Mouse (Mus musculus): ENCODE results near the gene Klhl3. TPM values are rescaled to one million over a fixed set of nuclear protein-coding genes. Genes with fewer than 3 reads are reported as not detected.
A peak's percentile ranks its signal among the peaks of the same experiment; 100 is the strongest.

Gene Klhl3
- polyA plus RNA-seq, 1 experiment: 16.1 TPM

- H3K27ac ChIP-seq (ENCODE audit: insufficient read depth, low read length): peak overlapping the region; percentile 87
- H3K4me3 ChIP-seq (replicated peaks; ENCODE audit: insufficient read depth, low read depth, low read length): no peak overlapping the region
- H3K4me1 ChIP-seq (ENCODE audit: control insufficient read depth, insufficient read depth, low read length): peaks cover 24% of the 10 kb centered on the region
- no peak for TF ChIP-seq CTCF (IDR thresholded peaks at IDR 0.05; ENCODE audit: borderline replicate concordance, insufficient read depth, low read depth, low read length)
- TF ChIP-seq POLR2A (IDR thresholded peaks at IDR 0.05; ENCODE audit: borderline replicate concordance, insufficient read depth, low read length): no peak
- WGBS: 15% methylated on average over 2 of the region's 2 CpGs
- DNase-seq: peak; percentile 70 to 85
- H3K27me3 ChIP-seq (ENCODE audit: control insufficient read depth, insufficient read depth, low read length): no peaks in the 10 kb centered on the region
These were observed 101.9 kb downstream of the Klhl3 start for GRCm38 (mm10) chr13:58011526-58011925.

DNA sequence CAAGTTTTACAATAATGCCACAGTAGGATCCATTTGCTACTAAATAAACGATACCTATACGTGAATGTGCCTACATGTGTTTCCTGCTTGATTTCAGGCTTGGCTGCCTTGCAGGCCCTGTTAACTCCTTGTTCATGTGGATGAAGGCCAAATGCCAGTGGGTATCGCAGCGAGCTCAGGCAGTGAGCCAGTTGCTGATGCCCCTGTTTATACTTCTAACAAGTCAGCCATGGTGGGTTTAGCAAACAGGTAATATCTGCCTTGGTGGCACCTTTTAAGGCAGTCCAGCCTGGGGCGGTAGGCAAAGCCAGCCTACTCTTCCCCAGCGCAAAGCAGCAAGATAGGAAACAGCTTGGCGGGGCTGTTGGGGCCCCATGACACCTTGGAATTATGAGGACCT lies 103.0 kb downstream of the Klhl3 start:
- no peak overlapping the region for H3K4me3 ChIP-seq (replicated peaks; ENCODE audit: insufficient read depth, low read depth, low read length)
- H3K4me1 ChIP-seq (ENCODE audit: control insufficient read depth, insufficient read depth, low read length): peaks cover 24% of the 10 kb centered on the region
- peak; percentile 59 to 60 for DNase-seq
- H3K27ac ChIP-seq (ENCODE audit: insufficient read depth, low read length): peak overlapping the region; percentile 43; the same call in 1 of the 2 replicates
- WGBS: 45% methylated on average over 7 of the region's 7 CpGs
- TF ChIP-seq POLR2A (IDR thresholded peaks at IDR 0.05; ENCODE audit: borderline replicate concordance, insufficient read depth, low read length) (no peak), CTCF (IDR thresholded peaks at IDR 0.05; ENCODE audit: borderline replicate concordance, insufficient read depth, low read depth, low read length) (no peak)
- H3K27me3 ChIP-seq (ENCODE audit: control insufficient read depth, insufficient read depth, low read length): no peaks in the 10 kb centered on the region

DNA sequence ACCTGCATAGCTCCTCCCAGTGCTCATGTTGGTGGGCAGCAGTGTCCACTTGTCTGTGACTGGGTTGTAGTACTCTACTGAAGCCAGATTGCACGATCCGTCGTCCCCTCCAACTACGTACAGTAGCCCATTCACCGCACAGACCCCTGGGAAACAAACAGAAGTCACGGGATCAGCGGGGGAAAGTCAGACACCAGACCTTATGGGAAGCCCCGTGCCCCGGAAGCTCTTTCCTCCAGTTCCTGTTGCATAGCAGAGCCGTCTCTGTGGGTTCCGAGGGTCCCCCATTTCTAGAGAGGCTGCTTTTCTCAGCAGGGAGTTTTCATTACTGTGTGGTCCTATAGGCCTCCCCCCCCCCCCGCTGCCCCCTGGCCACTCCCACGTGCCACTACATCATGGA lies 104.1 kb downstream of the Klhl3 start:
- no peak overlapping the region for H3K4me3 ChIP-seq (replicated peaks; ENCODE audit: insufficient read depth, low read depth, low read length)
- no peak overlapping the region for H3K27ac ChIP-seq (ENCODE audit: insufficient read depth, low read length)
- no peaks in the 10 kb centered on the region for H3K27me3 ChIP-seq (ENCODE audit: control insufficient read depth, insufficient read depth, low read length)
- 76% methylated on average over 13 of the region's 13 CpGs for WGBS
- H3K4me1 ChIP-seq (ENCODE audit: control insufficient read depth, insufficient read depth, low read length): peaks cover 24% of the 10 kb centered on the region; the same call in 1 of the 2 replicates
- TF ChIP-seq POLR2A (IDR thresholded peaks at IDR 0.05; ENCODE audit: borderline replicate concordance, insufficient read depth, low read length): no peak
- DNase-seq: no peak

DNA sequence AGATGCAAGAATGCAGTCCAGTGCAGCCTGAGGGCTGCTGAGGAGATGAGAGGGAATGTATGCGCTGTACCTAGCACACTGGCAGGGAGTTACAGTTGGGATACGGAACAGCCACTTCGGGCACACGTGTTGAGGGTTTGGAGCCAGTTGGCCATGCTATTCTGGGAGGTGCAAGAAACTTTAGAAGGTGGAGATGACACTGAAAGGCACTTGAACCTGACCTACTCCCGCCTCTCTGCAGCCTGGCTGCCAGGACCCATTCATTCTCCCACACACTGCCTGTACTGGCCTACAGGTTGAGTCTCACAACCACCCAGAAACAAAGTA lies 105.4 kb downstream of the Klhl3 start:
- Histone ChIP-seq H3K27ac (ENCODE audit: insufficient read depth, low read length) (no peak overlapping the region), H3K4me3 (replicated peaks; ENCODE audit: insufficient read depth, low read depth, low read length) (no peak overlapping the region), H3K4me1 (ENCODE audit: control insufficient read depth, insufficient read depth, low read length) (peaks cover 24% of the 10 kb centered on the region; the same call in 1 of the 2 replicates), H3K27me3 (ENCODE audit: control insufficient read depth, insufficient read depth, low read length) (no peaks in the 10 kb centered on the region)
- 88% methylated on average over 5 of the region's 5 CpGs for WGBS
- TF ChIP-seq CTCF (IDR thresholded peaks at IDR 0.05; ENCODE audit: borderline replicate concordance, insufficient read depth, low read depth, low read length) (no peak), POLR2A (IDR thresholded peaks at IDR 0.05; ENCODE audit: borderline replicate concordance, insufficient read depth, low read length) (no peak)
- no peak for DNase-seq

- peaks cover 20% of the 10 kb centered on the region; the same call in 1 of the 2 replicates for H3K4me1 ChIP-seq (ENCODE audit: control insufficient read depth, insufficient read depth, low read length)
- no peak overlapping the region for H3K4me3 ChIP-seq (replicated peaks; ENCODE audit: insufficient read depth, low read depth, low read length)
- no peak overlapping the region for H3K27ac ChIP-seq (ENCODE audit: insufficient read depth, low read length)
- TF ChIP-seq POLR2A (IDR thresholded peaks at IDR 0.05; ENCODE audit: borderline replicate concordance, insufficient read depth, low read length): no peak
- no peak for TF ChIP-seq CTCF (IDR thresholded peaks at IDR 0.05; ENCODE audit: borderline replicate concordance, insufficient read depth, low read depth, low read length)
- 66% methylated on average over 16 of the region's 16 CpGs for WGBS
- no peak for DNase-seq
- no peaks in the 10 kb centered on the region for H3K27me3 ChIP-seq (ENCODE audit: control insufficient read depth, insufficient read depth, low read length)
These were observed 105.9 kb downstream of the Klhl3 start for GRCm38 (mm10) chr13:58007256-58008037.

- TF ChIP-seq POLR2A (IDR thresholded peaks at IDR 0.05; ENCODE audit: borderline replicate concordance, insufficient read depth, low read length) (no peak), CTCF (IDR thresholded peaks at IDR 0.05; ENCODE audit: borderline replicate concordance, insufficient read depth, low read depth, low read length) (no peak)
- H3K27ac ChIP-seq (ENCODE audit: insufficient read depth, low read length): no peak overlapping the region
- DNase-seq: no peak
- 92% methylated on average over 3 of the region's 3 CpGs for WGBS
- no peak overlapping the region for H3K4me3 ChIP-seq (replicated peaks; ENCODE audit: insufficient read depth, low read depth, low read length)
- H3K27me3 ChIP-seq (ENCODE audit: control insufficient read depth, insufficient read depth, low read length): no peaks in the 10 kb centered on the region
- H3K4me1 ChIP-seq (ENCODE audit: control insufficient read depth, insufficient read depth, low read length): no peaks in the 10 kb centered on the region
These were observed 111.6 kb downstream of the Klhl3 start for GRCm38 (mm10) chr13:58001792-58002191.

GRCm38 (mm10) chr13:57996536-57996935 lies 116.9 kb downstream of the Klhl3 start:
- no peaks in the 10 kb centered on the region for H3K27me3 ChIP-seq (ENCODE audit: control insufficient read depth, insufficient read depth, low read length)

DNA sequence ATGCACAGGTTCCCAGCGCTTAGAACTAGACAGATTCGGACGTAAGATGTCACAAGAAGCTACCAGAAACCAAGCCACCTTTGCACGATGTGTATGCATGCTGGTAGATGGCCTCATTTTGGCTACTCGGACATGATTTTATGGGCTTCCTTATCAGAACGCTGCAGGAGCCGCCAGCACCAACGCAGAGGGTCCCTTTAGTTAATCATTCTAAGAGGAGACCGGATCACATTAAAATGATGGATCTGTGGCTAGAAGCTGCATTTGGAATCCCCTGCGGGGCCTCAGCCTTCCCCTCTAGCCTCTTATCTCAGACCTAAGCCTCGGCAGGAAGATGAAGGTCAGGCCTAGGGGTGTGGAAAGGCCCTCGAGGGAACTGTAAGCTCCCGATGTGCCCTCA lies 117.5 kb downstream of the Klhl3 start:
- Histone ChIP-seq H3K27me3 (ENCODE audit: control insufficient read depth, insufficient read depth, low read length) (no peaks in the 10 kb centered on the region), H3K4me1 (ENCODE audit: control insufficient read depth, insufficient read depth, low read length) (no peaks in the 10 kb centered on the region), H3K4me3 (replicated peaks; ENCODE audit: insufficient read depth, low read depth, low read length) (no peak overlapping the region), H3K27ac (ENCODE audit: insufficient read depth, low read length) (no peak overlapping the region)
- no peak for DNase-seq
- TF ChIP-seq CTCF (IDR thresholded peaks at IDR 0.05; ENCODE audit: borderline replicate concordance, insufficient read depth, low read depth, low read length) (no peak), POLR2A (IDR thresholded peaks at IDR 0.05; ENCODE audit: borderline replicate concordance, insufficient read depth, low read length) (no peak)
- WGBS: 88% methylated on average over 13 of the region's 13 CpGs

More at GRCm38 (mm10) chr13:57996536-57996935, 116.9 kb downstream of the Klhl3 start:
- H3K4me1 ChIP-seq (ENCODE audit: control insufficient read depth, insufficient read depth, low read length): no peaks in the 10 kb centered on the region
- H3K27ac ChIP-seq (ENCODE audit: insufficient read depth, low read length): no peak overlapping the region
- no peak for DNase-seq
- no peak overlapping the region for H3K4me3 ChIP-seq (replicated peaks; ENCODE audit: insufficient read depth, low read depth, low read length)
- TF ChIP-seq POLR2A (IDR thresholded peaks at IDR 0.05; ENCODE audit: borderline replicate concordance, insufficient read depth, low read length) (no peak), CTCF (IDR thresholded peaks at IDR 0.05; ENCODE audit: borderline replicate concordance, insufficient read depth, low read depth, low read length) (no peak)
- 95% methylated on average over 11 of the region's 11 CpGs for whole genome bisulfite sequencing

All from cerebellum, adult 2 months (tissue).